Mouse (Mus musculus) forebrain, embryonic 16.5 days (tissue): ENCODE measurements around the gene Gm49337. TPM values are rescaled to one million over a fixed set of nuclear protein-coding genes. Genes with fewer than 3 reads are reported as not detected.

ENCODE experiments used
- ATAC-seq: fragments of 200-750 bp; cut with Nextera tagmentation; 2 replicates; pipeline ENCODE4 v1.8.0; 2017; ENCODE audit warnings: mild to moderate bottlenecking, moderate library complexity
- H3K27ac ChIP-seq: fragments of 300-500 bp; sonication (generic); 2 replicates; pipeline ENCODE4 v1.5.1; 2014; ENCODE audit warnings: low read length, control low read depth
- H3K27me3 ChIP-seq: fragments of 300-500 bp; sonication (generic); replicated peaks from 2 replicates; pipeline ENCODE4 v1.6.1; 2014; ENCODE audit warnings: low read length; ENCODE audit not compliant: control insufficient read depth, insufficient read depth
- H3K36me3 ChIP-seq: fragments of 300-500 bp; sonication (generic); 2 replicates; pipeline ENCODE4 v1.6.1; 2014; ENCODE audit not compliant: control insufficient read depth, insufficient read depth
- H3K4me1 ChIP-seq: fragments of 300-500 bp; sonication (generic); replicated peaks from 2 replicates; pipeline ENCODE4 v1.6.1; 2014; ENCODE audit warnings: low read length; ENCODE audit not compliant: control insufficient read depth, insufficient read depth
- H3K4me2 ChIP-seq: fragments of 300-500 bp; sonication (generic); 2 replicates; pipeline ENCODE4 v1.6.1; 2014; ENCODE audit warnings: mild to moderate bottlenecking, low read length, control low read depth
- H3K4me3 ChIP-seq: fragments of 300-500 bp; sonication (generic); replicated peaks from 2 replicates; pipeline ENCODE4 v1.5.1; 2014; ENCODE audit warnings: mild to moderate bottlenecking, low read length, control low read depth
- H3K9ac ChIP-seq: fragments of 300-500 bp; sonication (generic); replicated peaks from 2 replicates; pipeline ENCODE4 v1.6.1; 2014; ENCODE audit warnings: low read depth, low read length, control low read depth
- H3K9me3 ChIP-seq: fragments of 300-500 bp; sonication (generic); 2 replicates; pipeline ENCODE4 v1.6.1; 2016; ENCODE audit warnings: low read length; ENCODE audit not compliant: control insufficient read depth
- WGBS: fragments of 180-500 bp; shearing (Covaris S2); extraction: QIAGEN DNeasy Blood & Tissue Kit; methylation state at CpG from one replicate; pipeline ENCODE4 v1.1.7; 2014; 5-methylcytosine and 5-hydroxymethylcytosine counted together
- polyA plus RNA-seq: library from polyadenylated mRNA; unstranded; fragments of >200 nt; fragmentation: Nextera tagmentation; extraction: Ambion mirVana; gene quantifications from 2 replicates; pipeline ENCODE4 v1.2.1, GENCODE M21; 2015

Gene Gm49337
- polyA plus RNA-seq, 1 experiment from 2014 or later: not detected

- 97% methylated on average over 3 of the region's 3 CpGs for WGBS
- H3K9ac ChIP-seq: no peak overlapping the region
- H3K9me3 ChIP-seq: no peaks in the 10 kb centered on the region
- no peaks in the 10 kb centered on the region for H3K27me3 ChIP-seq
- H3K4me3 ChIP-seq: no peak overlapping the region
- no peaks in the 10 kb centered on the region for H3K36me3 ChIP-seq
- no peaks in the 10 kb centered on the region for H3K4me1 ChIP-seq
- no peak overlapping the region for H3K27ac ChIP-seq
- H3K4me2 ChIP-seq: no peak overlapping the region
- ATAC-seq: no peak
Observed at GRCm38 (mm10) chr4:116249986-116250385, 76.8 kb downstream of the Gm49337 start.

- Histone ChIP-seq H3K36me3 (peaks cover 12% of the 10 kb centered on the region), H3K9me3 (no peaks in the 10 kb centered on the region; the same call in 1 of the 2 replicates), H3K9ac (no peak overlapping the region), H3K4me1 (no peaks in the 10 kb centered on the region), H3K4me2 (no peak overlapping the region), H3K27me3 (no peaks in the 10 kb centered on the region), H3K4me3 (no peak overlapping the region), H3K27ac (no peak overlapping the region)
- 93% methylated on average over 6 of the region's 6 CpGs for WGBS
- no peak for ATAC-seq
Observed at GRCm38 (mm10) chr4:116268220-116268619, 95.0 kb downstream of the Gm49337 start.

- ATAC-seq: no peak
- no peaks in the 10 kb centered on the region for H3K9me3 ChIP-seq
- H3K9ac ChIP-seq: no peak overlapping the region
- peaks cover 24% of the 10 kb centered on the region for H3K36me3 ChIP-seq
- H3K27ac ChIP-seq: no peak overlapping the region
- no peak overlapping the region for H3K4me3 ChIP-seq
- WGBS: 74% methylated on average over 2 of the region's 2 CpGs
- H3K27me3 ChIP-seq: no peaks in the 10 kb centered on the region
- no peak overlapping the region for H3K4me2 ChIP-seq
- no peaks in the 10 kb centered on the region for H3K4me1 ChIP-seq
Observed at GRCm38 (mm10) chr4:116282211-116282610, 109.0 kb downstream of the Gm49337 start.

- no peak overlapping the region for H3K9ac ChIP-seq
- no peaks in the 10 kb centered on the region for H3K9me3 ChIP-seq
Observed at GRCm38 (mm10) chr4:116291561-116291960, 118.4 kb downstream of the Gm49337 start.

GRCm38 (mm10) chr4:116293296-116293695 lies 120.1 kb downstream of the Gm49337 start:
- no peaks in the 10 kb centered on the region for H3K4me1 ChIP-seq
- WGBS: 86% methylated on average over 12 of the region's 12 CpGs
- ATAC-seq: no peak
- no peak overlapping the region for H3K4me2 ChIP-seq
- no peak overlapping the region for H3K27ac ChIP-seq
- H3K9me3 ChIP-seq: no peaks in the 10 kb centered on the region
- H3K27me3 ChIP-seq: no peaks in the 10 kb centered on the region
- H3K36me3 ChIP-seq: peaks cover 39% of the 10 kb centered on the region
- no peak overlapping the region for H3K4me3 ChIP-seq
- no peak overlapping the region for H3K9ac ChIP-seq

More at GRCm38 (mm10) chr4:116291561-116291960, 118.4 kb downstream of the Gm49337 start:
- whole genome bisulfite sequencing: 85% methylated on average over 6 of the region's 6 CpGs
- Histone ChIP-seq H3K4me2 (no peak overlapping the region), H3K4me3 (no peak overlapping the region), H3K27me3 (no peaks in the 10 kb centered on the region), H3K27ac (no peak overlapping the region), H3K36me3 (peaks cover 47% of the 10 kb centered on the region), H3K4me1 (no peaks in the 10 kb centered on the region)
- ATAC-seq: no peak

GRCm38 (mm10) chr4:116300878-116301355 lies 127.7 kb downstream of the Gm49337 start:
- H3K4me1 ChIP-seq: no peaks in the 10 kb centered on the region
- H3K9ac ChIP-seq: no peak overlapping the region
- 77% methylated on average over 4 of the region's 4 CpGs for WGBS
- H3K4me3 ChIP-seq: no peak overlapping the region
- H3K36me3 ChIP-seq: peaks cover 27% of the 10 kb centered on the region
- no peak overlapping the region for H3K27ac ChIP-seq
- no peak overlapping the region for H3K4me2 ChIP-seq
- H3K27me3 ChIP-seq: no peaks in the 10 kb centered on the region
- ATAC-seq: no peak
- no peaks in the 10 kb centered on the region for H3K9me3 ChIP-seq

GRCm38 (mm10) chr4:116304551-116304950 lies 131.4 kb downstream of the Gm49337 start:
- H3K4me2 ChIP-seq: no peak overlapping the region
- no peak for ATAC-seq
- H3K27me3 ChIP-seq: no peaks in the 10 kb centered on the region
- no peak overlapping the region for H3K27ac ChIP-seq
- peaks cover 45% of the 10 kb centered on the region for H3K36me3 ChIP-seq
- no peaks in the 10 kb centered on the region for H3K4me1 ChIP-seq
- H3K9ac ChIP-seq: no peak overlapping the region
- no peaks in the 10 kb centered on the region for H3K9me3 ChIP-seq
- H3K4me3 ChIP-seq: no peak overlapping the region
- WGBS: 0% methylated on average over 1 of the region's 1 CpGs

- no peaks in the 10 kb centered on the region for H3K4me1 ChIP-seq
- H3K9me3 ChIP-seq: no peaks in the 10 kb centered on the region
- H3K4me2 ChIP-seq: no peak overlapping the region
- no peak overlapping the region for H3K9ac ChIP-seq
- no peak overlapping the region for H3K27ac ChIP-seq
- no peaks in the 10 kb centered on the region for H3K27me3 ChIP-seq
- no peak overlapping the region for H3K4me3 ChIP-seq
- 90% methylated on average over 4 of the region's 4 CpGs for WGBS
- peaks cover 42% of the 10 kb centered on the region for H3K36me3 ChIP-seq
- ATAC-seq: no peak
Observed at GRCm38 (mm10) chr4:116317575-116317974, 144.4 kb downstream of the Gm49337 start.

- 87% methylated on average over 6 of the region's 6 CpGs for WGBS
- no peaks in the 10 kb centered on the region for H3K4me1 ChIP-seq
- no peak overlapping the region for H3K4me3 ChIP-seq
- H3K4me2 ChIP-seq: no peak overlapping the region
- H3K27me3 ChIP-seq: no peaks in the 10 kb centered on the region
- no peak overlapping the region for H3K27ac ChIP-seq
- H3K9ac ChIP-seq: no peak overlapping the region
- H3K9me3 ChIP-seq: no peaks in the 10 kb centered on the region
- ATAC-seq: no peak
- H3K36me3 ChIP-seq: peaks cover 28% of the 10 kb centered on the region
Observed at GRCm38 (mm10) chr4:116322127-116322526, 148.9 kb downstream of the Gm49337 start.

- ATAC-seq: no peak
- no peak overlapping the region for H3K27ac ChIP-seq
- no peaks in the 10 kb centered on the region for H3K27me3 ChIP-seq
- no peak overlapping the region for H3K4me2 ChIP-seq
- H3K36me3 ChIP-seq: peaks cover 9% of the 10 kb centered on the region
- no peak overlapping the region for H3K4me3 ChIP-seq
- H3K9me3 ChIP-seq: no peaks in the 10 kb centered on the region
- WGBS: 58% methylated on average over 3 of the region's 3 CpGs
- H3K9ac ChIP-seq: no peak overlapping the region
- H3K4me1 ChIP-seq: no peaks in the 10 kb centered on the region
Observed at GRCm38 (mm10) chr4:116329256-116329655, 156.1 kb downstream of the Gm49337 start.
